Mouse (Mus musculus) megakaryocyte, adult 5-6 weeks (primary cell): ENCODE results near the gene Krt75. TPM values are rescaled to one million over a fixed set of nuclear protein-coding genes. Genes with fewer than 3 reads are reported as not detected.

Experiments used
- ATAC-seq: 2 replicates; pipeline ENCODE4 v1.8.0; 2016; ENCODE audit warnings: mild to moderate bottlenecking, inconsistent platforms; ENCODE audit not compliant: poor library complexity, severe bottlenecking
- total RNA-seq, 2 experiments: library from RNA; stranded (forward) in 1 of 2; stranded (reverse) in 1 of 2; fragments of 153-499, 151-499 nt in 1 of 2; fragments of 221-1000, 200-1000 nt in 1 of 2; gene quantifications; 2 replicates each; pipeline versions ENCODE4 v1.2.3 to v1.2.4; 2015 to 2017

Gene Krt75
- not detected in 2 replicates for total RNA-seq (2015)
- not detected in 2 replicates for total RNA-seq (2017)

- no peak for ATAC-seq
Observed at GRCm38 (mm10) chr15:101573796-101574345, at the start of gene Krt75. Gene Krt75 (minus strand): TSS chr15:101573904.

GRCm38 (mm10) chr15:101599123-101599522, 25.4 kb upstream of the Krt75 start:
- no peak for ATAC-seq

GRCm38 (mm10) chr15:101588216-101588615, 14.5 kb upstream of the Krt75 start:
- ATAC-seq, result no peak

- no peak for ATAC-seq
Observed at GRCm38 (mm10) chr15:101584456-101584855, 10.8 kb upstream of the Krt75 start.

- peak; percentile 30; the same call in 1 of the 2 replicates for ATAC-seq
Observed at GRCm38 (mm10) chr15:101583211-101583965, 9.7 kb upstream of the Krt75 start.

GRCm38 (mm10) chr15:101581701-101582100, 8.0 kb upstream of the Krt75 start:
- no peak for ATAC-seq

GRCm38 (mm10) chr15:101575506-101575905, 1.8 kb upstream of the Krt75 start:
- no peak for ATAC-seq

- ATAC-seq, result no peak
Observed at GRCm38 (mm10) chr15:101567780-101568179, 5.9 kb downstream of the Krt75 start.

- no peak for ATAC-seq
Observed at GRCm38 (mm10) chr15:101562850-101563249, 10.9 kb downstream of the Krt75 start, which contains the start of gene Krt90. Gene Krt90 (minus strand): TSS chr15:101562950.

- ATAC-seq, result no peak
Observed at GRCm38 (mm10) chr15:101558034-101558646, 15.6 kb downstream of the Krt75 start.

- ATAC-seq, result no peak
Observed at GRCm38 (mm10) chr15:101553169-101553568, 20.5 kb downstream of the Krt75 start.

- no peak for ATAC-seq
Observed at GRCm38 (mm10) chr15:101552188-101552587, 21.5 kb downstream of the Krt75 start.

GRCm38 (mm10) chr15:101550567-101550966, 23.1 kb downstream of the Krt75 start, which contains the start of gene Krt82:
Gene Krt82 (minus strand): TSS chr15:101550667.
- no peak for ATAC-seq

- no peak for ATAC-seq
Observed at GRCm38 (mm10) chr15:101544478-101544877, 29.2 kb downstream of the Krt75 start.

- ATAC-seq, result no peak
Observed at GRCm38 (mm10) chr15:101542543-101542942, 31.2 kb downstream of the Krt75 start.

- no peak for ATAC-seq
Observed at GRCm38 (mm10) chr15:101538580-101538900, 35.2 kb downstream of the Krt75 start.

GRCm38 (mm10) chr15:101537864-101538579, 35.7 kb downstream of the Krt75 start:
- no peak for ATAC-seq

- no peak for ATAC-seq
Observed at GRCm38 (mm10) chr15:101536054-101536850, 37.5 kb downstream of the Krt75 start.

GRCm38 (mm10) chr15:101532720-101533119, 41.0 kb downstream of the Krt75 start, which contains the start of gene Krt84:
Gene Krt84 (minus strand): TSS chr15:101532820.
- no peak for ATAC-seq

GRCm38 (mm10) chr15:101522556-101523232, 51.0 kb downstream of the Krt75 start:
- no peak for ATAC-seq
